ENCODE assay signal across 8 mouse cellular contexts in the genomic region with DNA sequence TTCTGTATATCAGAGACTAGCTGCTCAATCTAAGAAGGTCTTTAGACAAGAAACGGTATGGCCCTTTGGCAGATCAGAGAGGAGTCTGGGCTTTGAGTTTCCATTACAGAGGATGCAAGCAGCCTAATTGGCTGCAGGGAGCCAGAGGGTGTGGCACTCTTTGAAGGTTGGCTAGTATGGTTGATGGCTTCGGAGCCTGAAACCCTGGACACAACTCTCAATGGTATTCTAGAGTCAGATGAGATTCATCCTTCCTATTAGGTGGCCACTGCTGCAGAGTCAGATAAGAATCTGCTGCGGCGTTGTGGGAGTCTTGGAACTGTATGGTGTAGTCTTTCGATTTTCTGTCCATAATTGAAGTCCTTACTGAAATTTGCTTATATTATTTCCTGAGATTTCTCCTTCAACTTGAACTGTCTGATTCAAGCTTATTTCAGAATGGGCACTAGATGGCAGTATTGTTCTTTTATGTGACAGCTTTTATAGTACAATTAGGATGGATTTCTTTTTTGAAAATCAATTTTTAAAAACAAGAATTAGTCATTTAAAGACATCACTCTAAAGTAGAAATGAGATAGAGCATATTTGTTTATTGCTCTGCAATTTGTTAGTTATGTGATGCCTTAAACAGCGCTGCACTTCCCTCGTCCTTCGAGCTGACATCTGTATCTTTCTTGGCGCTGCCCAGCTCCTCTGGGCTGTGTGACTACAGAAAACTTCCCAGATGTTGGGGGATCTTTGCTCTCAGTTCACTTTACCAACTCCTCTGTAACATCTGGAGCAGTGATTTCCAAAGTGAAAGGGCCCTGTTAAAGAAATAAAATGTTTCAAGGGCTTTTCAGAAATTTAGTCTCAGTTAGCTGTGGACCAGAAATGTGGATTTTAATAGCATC.
DNase-seq lines count a peak whose midpoint lies in the region; TF ChIP-seq lines count a peak whose summit lies in the region.

No protein-coding gene starts in this region.

- H3K27me3 ChIP-seq in kidney, adult 2 months (replicated peaks; ENCODE audit: control insufficient read depth, insufficient read depth, low read length) = 0 out of 2 replicates have a peak, but pooled peaks cover 2% of the 10 kb centered on the region

- no peak for TF ChIP-seq POLR2A in kidney, adult 2 months (IDR thresholded peaks at IDR 0.05; ENCODE audit: low read depth, low read length)

- 56% methylated on average over 9 of the region's 9 CpGs for WGBS in kidney, adult 2 months

- H3K36me3 ChIP-seq in kidney, adult 2 months (ENCODE audit: control insufficient read depth, insufficient read depth, low read length) = no peaks in the 10 kb centered on the region

- no peak for TF ChIP-seq CTCF in kidney, adult 2 months (conservative IDR thresholded peaks at IDR 0.05; ENCODE audit: insufficient read depth, insufficient read length, low read depth, low read length)

- no peaks in the 10 kb centered on the region for H3K4me1 ChIP-seq in kidney, adult 2 months (ENCODE audit: control insufficient read depth, insufficient read depth, low read length)

- H3K4me3 ChIP-seq in kidney, adult 2 months (ENCODE audit: insufficient read depth, low read depth, low read length) = no peak overlapping the region

- peak; percentile 29 for DNase-seq in kidney, adult 2 months
- DNase-seq in kidney, adult 8-10 months = no peak
- DNase-seq in ES-CJ7 (ENCODE audit: low read depth, low spot score) = peak; percentile 66
- DNase-seq in embryo, embryonic 10.5 days (ENCODE audit: low spot score) = peak; percentile 81
- peak; percentile 73 for DNase-seq in lung, postnatal 36 days
- DNase-seq in thymus, postnatal 25 days = no peak
- no peak for DNase-seq in urinary bladder, postnatal 10 days (ENCODE audit: low spot score)
- DNase-seq in right cerebral cortex, postnatal 10 days (ENCODE audit: low spot score in 2 of 2) = no peak

- no peak overlapping the region for H3K27ac ChIP-seq in kidney, adult 2 months (ENCODE audit: insufficient read depth, low read depth, low read length)

Comparison
In these comparisons a context has a peak if more than half of its experiments do, and no peak if none do; other contexts are left out.
1. DNase-seq: peak in kidney, adult 2 months (single experiment), ES-CJ7 (single experiment), embryo, embryonic 10.5 days (single experiment) and lung, postnatal 36 days (single experiment); none in kidney, adult 8-10 months (0 of 2), thymus, postnatal 25 days (single experiment), urinary bladder, postnatal 10 days (single experiment) and right cerebral cortex, postnatal 10 days (0 of 2).